Comparison of ENCODE assay signal across 10 mouse cellular contexts in the genomic region with DNA sequence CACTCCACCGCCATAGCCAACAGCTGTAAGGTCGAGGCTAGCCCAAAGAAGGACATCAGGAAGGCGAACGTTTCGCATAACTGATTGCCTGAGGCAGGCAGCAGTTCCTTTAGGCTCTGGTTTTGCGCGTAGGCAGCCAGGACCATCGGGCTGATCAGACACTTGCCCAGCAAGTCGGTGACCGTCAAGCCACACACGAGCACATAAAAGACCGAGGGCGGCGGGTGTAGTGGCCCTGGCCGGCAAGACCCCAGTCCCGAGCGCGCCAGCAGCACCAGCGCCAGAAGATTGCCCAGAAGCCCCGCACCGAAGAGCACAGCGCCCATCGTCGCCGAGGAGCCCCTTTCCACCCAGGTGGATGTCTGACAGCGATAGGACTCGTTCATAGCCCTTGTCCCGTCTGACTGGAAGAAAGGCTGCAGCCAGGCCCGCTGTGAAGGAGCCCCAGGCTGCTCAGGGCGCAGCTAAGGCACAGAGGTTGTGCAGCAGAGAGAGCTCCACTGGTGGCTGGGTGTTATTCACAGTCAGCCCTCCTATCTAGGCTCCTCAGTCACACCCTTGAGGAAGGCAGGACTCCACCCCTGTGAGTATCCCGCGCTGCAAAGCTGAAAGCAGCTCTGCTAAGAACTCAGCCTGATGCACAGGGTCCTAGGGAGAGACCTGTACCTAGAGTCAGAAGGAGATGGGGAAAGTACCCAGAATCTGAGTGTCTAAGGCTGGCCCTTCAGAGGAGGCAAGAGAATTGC. TPM values are rescaled to one million over a fixed set of nuclear protein-coding genes. Genes with fewer than 3 reads are reported as not detected.
DNase-seq lines count a peak whose midpoint lies in the region; ATAC-seq lines count a peak whose summit lies in the region.
"Had no signal": no experiment of that assay in that cellular context is flagged by ENCODE, and none has a peak within 500 bp of the region (broad histone marks: within the 10 kb centered on the region; RNA-seq: fewer than 3 reads in every experiment).

A gene (minus strand): TSS at position 508 of the 746 bp plus-strand sequence.

- H3K4me1 ChIP-seq in kidney, embryonic 14.5 days (ENCODE audit: control insufficient read depth, insufficient read depth, low read length): 0 out of 2 replicates have a peak, but pooled peaks cover 4% of the 10 kb centered on the region
- peaks cover 7% of the 10 kb centered on the region for H3K4me1 ChIP-seq in hindbrain, embryonic 13.5 days (replicated peaks)
- peaks cover 3% of the 10 kb centered on the region; the same call in 1 of the 2 replicates for H3K4me1 ChIP-seq in midbrain, embryonic 16.5 days (ENCODE audit: control insufficient read depth, insufficient read depth, low read length)

- H3K4me3 ChIP-seq in kidney, embryonic 14.5 days (ENCODE audit: low read length): peak within 1 kb of the TSS; percentile 32
- peak within 1 kb of the TSS; percentile 38 for H3K4me3 ChIP-seq in hindbrain, embryonic 13.5 days
- H3K4me3 ChIP-seq in midbrain, embryonic 16.5 days (ENCODE audit: low read depth, low read length): peak within 1 kb of the TSS; percentile 43

- H3K4me2 ChIP-seq in kidney, embryonic 14.5 days (replicated peaks; ENCODE audit: low read depth, low read length): peak within 1 kb of the TSS; percentile 54
- H3K4me2 ChIP-seq in hindbrain, embryonic 13.5 days: peak within 1 kb of the TSS; percentile 62
- H3K4me2 ChIP-seq in midbrain, embryonic 16.5 days (ENCODE audit: low read length): peak within 1 kb of the TSS; percentile 71

- peaks cover 18% of the 10 kb centered on the region for H3K27me3 ChIP-seq in kidney, embryonic 14.5 days (ENCODE audit: control insufficient read depth, insufficient read depth, low read length)
- H3K27me3 ChIP-seq in hindbrain, embryonic 13.5 days: peaks cover 31% of the 10 kb centered on the region
- peaks cover 9% of the 10 kb centered on the region for H3K27me3 ChIP-seq in midbrain, embryonic 16.5 days (ENCODE audit: control insufficient read depth, insufficient read depth, low read depth, low read length)
- H3K27me3 ChIP-seq: CH12.LX had no signal

- ATAC-seq in kidney, embryonic 14.5 days (ENCODE audit: low FRiP score, low TSS enrichment): peak; percentile 60; the same call in 1 of the 2 replicates
- ATAC-seq in common myeloid progenitor, adult 5-6 weeks (replicated peaks; ENCODE audit: low read depth, poor library complexity, severe bottlenecking): peak; percentile 43
- ATAC-seq in hindbrain, embryonic 13.5 days (ENCODE audit: low FRiP score): peak; percentile 54
- ATAC-seq in midbrain, embryonic 16.5 days: peak; percentile 61

- no peaks in the 10 kb centered on the region for H3K36me3 ChIP-seq in kidney, embryonic 14.5 days (ENCODE audit: control insufficient read depth, insufficient read depth, low read length)
- H3K36me3 ChIP-seq in hindbrain, embryonic 13.5 days: no peaks in the 10 kb centered on the region
- no peaks in the 10 kb centered on the region for H3K36me3 ChIP-seq in midbrain, embryonic 16.5 days (ENCODE audit: control insufficient read depth, insufficient read depth, low read length)

- no peak for DNase-seq in kidney, postnatal 14 days
- DNase-seq in thymus, postnatal 4 days: no peak
- no peak for DNase-seq in kidney, adult 8-10 months
- no peak for DNase-seq in urinary bladder, adult 2 months (ENCODE audit: low spot score)

- H3K9me3 ChIP-seq in kidney, embryonic 14.5 days (ENCODE audit: control insufficient read depth, low read length): no peaks in the 10 kb centered on the region
- no peaks in the 10 kb centered on the region for H3K9me3 ChIP-seq in hindbrain, embryonic 13.5 days
- H3K9me3 ChIP-seq in midbrain, embryonic 16.5 days (replicated peaks; ENCODE audit: control insufficient read depth, low read length, poor library complexity, severe bottlenecking): no peaks in the 10 kb centered on the region

- no peak within 1 kb of the TSS for H3K27ac ChIP-seq in kidney, embryonic 14.5 days (ENCODE audit: low read depth, low read length)
- no peak within 1 kb of the TSS for H3K27ac ChIP-seq in hindbrain, embryonic 13.5 days
- no peak within 1 kb of the TSS for H3K27ac ChIP-seq in midbrain, embryonic 16.5 days (ENCODE audit: low read length)
- H3K27ac ChIP-seq: liver, embryonic 14.5 days had no signal

- under 1% methylated on average over 32 of the region's 32 CpGs for WGBS in kidney, embryonic 14.5 days
- 1% methylated on average over 32 of the region's 32 CpGs for WGBS in hindbrain, embryonic 13.5 days
- 1% methylated on average over 32 of the region's 32 CpGs for WGBS in midbrain, embryonic 16.5 days

- 0 out of 2 replicates have a peak within 1 kb of the TSS, but pooled peaks have one; percentile 12 for H3K9ac ChIP-seq in kidney, embryonic 14.5 days (ENCODE audit: low read depth, low read length)
- peak within 1 kb of the TSS; percentile 71 for H3K9ac ChIP-seq in hindbrain, embryonic 13.5 days
- peak within 1 kb of the TSS; percentile 67 for H3K9ac ChIP-seq in midbrain, embryonic 16.5 days (ENCODE audit: low read depth, low read length)
- H3K9ac ChIP-seq: liver, embryonic 14.5 days had no signal

RNA-seq across cellular contexts. Expression of the gene that starts here (rescaled TPM):
- not detected in 2 replicates for polyA plus RNA-seq in kidney, embryonic 14.5 days (2014; fragmentation: Nextera tagmentation; extraction: Ambion mirVana)
- not detected in 2 replicates for total RNA-seq in common myeloid progenitor, adult 5-6 weeks (2017)
- polyA plus RNA-seq in hindbrain, embryonic 13.5 days (2015; fragmentation: Nextera tagmentation; extraction: Ambion mirVana): 0.16 and 0.26 TPM in 2 replicates
- polyA plus RNA-seq in midbrain, embryonic 16.5 days (2015; fragmentation: Nextera tagmentation; extraction: Ambion mirVana): 0.46 and 0.87 TPM in 2 replicates
- 0.07 TPM in 2 replicates for polyA plus RNA-seq in urinary bladder, adult 2 months (2012; rRNA removed)
- total RNA-seq: CH12.LX had no signal
- polyA plus RNA-seq: liver, embryonic 14.5 days had no signal

Comparison
In these comparisons a context has a peak if more than half of its experiments do, and no peak if none do; other contexts are left out.
1. Peak in ATAC-seq, H3K4me3 ChIP-seq, H3K9ac ChIP-seq and H3K4me2 ChIP-seq in kidney, embryonic 14.5 days; RNA of the gene not detected or under 1 TPM.
2. Peak in ATAC-seq in common myeloid progenitor, adult 5-6 weeks; RNA of the gene not detected or under 1 TPM.
3. Peak in ATAC-seq, H3K4me3 ChIP-seq, H3K9ac ChIP-seq and H3K4me2 ChIP-seq in hindbrain, embryonic 13.5 days; RNA of the gene not detected or under 1 TPM.
4. Peak in ATAC-seq, H3K4me3 ChIP-seq, H3K9ac ChIP-seq and H3K4me2 ChIP-seq in midbrain, embryonic 16.5 days; RNA of the gene not detected or under 1 TPM.
5. H3K9ac ChIP-seq: peak in every context shown above with its lines; median percentile 71 in hindbrain, embryonic 13.5 days; 67 in midbrain, embryonic 16.5 days; 12 in kidney, embryonic 14.5 days.